Mouse (Mus musculus) adrenal gland, adult 2 months (tissue): Measurements from ENCODE around the gene Rsrc1. TPM values are rescaled to one million over a fixed set of nuclear protein-coding genes. Genes with fewer than 3 reads are reported as not detected.

ENCODE experiments used
- DNase-seq: peaks from one replicate; pipeline ENCODE4 v3.0.0; 2021
- polyA plus RNA-seq: library from polyadenylated mRNA; depleted of rRNA; stranded (reverse); fragments of >200 nt; gene quantifications from 2 replicates; pipeline ENCODE4 v1.2.3, GENCODE M21; 2012
- total RNA-seq, 2 experiments: library from RNA; stranded (reverse); gene quantifications; 2 replicates each; pipeline ENCODE4 v1.2.3; 2021

Gene Rsrc1
- total and polyA plus RNA-seq, 3 experiments = 2.2 to 33.8 (median 32.0) TPM

- no peak for DNase-seq
Measured at GRCm38 (mm10) chr3:67279781-67280180, 298.6 kb downstream of the Rsrc1 start.

GRCm38 (mm10) chr3:67280247-67280646 lies 299.1 kb downstream of the Rsrc1 start:
- no peak for DNase-seq

DNA sequence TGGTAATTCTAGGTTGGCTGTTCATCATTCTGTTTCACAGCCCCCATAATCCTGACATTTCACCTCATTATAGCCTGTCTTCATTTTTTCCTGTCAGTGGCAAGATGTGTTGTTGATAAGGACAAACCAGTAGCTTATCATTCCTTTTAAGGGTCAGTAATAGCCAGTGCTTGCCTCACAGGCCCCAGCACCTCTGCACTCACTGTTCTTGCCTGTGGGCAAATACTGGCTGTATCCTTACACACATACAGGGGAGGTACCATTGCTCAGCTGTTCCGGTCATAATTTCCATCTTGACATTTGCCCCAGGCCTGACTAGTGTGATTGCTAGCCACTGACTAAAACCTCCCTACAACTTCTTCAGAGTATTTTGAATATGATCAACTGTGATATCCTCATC lies 302.8 kb downstream of the Rsrc1 start:
- peak; percentile 24 for DNase-seq

- DNase-seq = peak; percentile 12
Measured at GRCm38 (mm10) chr3:67284848-67285247, 303.7 kb downstream of the Rsrc1 start.

DNA sequence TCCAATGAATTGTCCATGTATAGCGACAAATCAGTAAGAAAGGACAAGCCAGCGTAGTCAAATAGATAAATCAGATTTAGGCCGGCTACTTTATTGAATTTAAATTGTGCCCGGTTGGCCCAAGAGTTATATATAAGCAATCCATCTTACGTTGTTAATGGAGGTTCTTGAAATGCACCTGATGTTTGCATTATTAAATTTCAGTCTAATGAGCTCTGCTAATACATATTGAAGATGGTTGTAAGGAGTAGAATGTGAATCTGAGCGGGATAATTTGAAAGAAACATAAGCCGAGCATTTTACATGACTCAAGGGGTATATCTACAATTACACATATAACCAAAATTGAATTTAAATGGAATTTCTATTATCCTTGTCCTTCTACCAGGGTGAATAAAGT lies 307.5 kb downstream of the Rsrc1 start:
- no peak for DNase-seq

GRCm38 (mm10) chr3:67289482-67289881 lies 308.3 kb downstream of the Rsrc1 start:
- no peak for DNase-seq

- no peak for DNase-seq
Measured at GRCm38 (mm10) chr3:67308725-67309124, 327.5 kb downstream of the Rsrc1 start.

GRCm38 (mm10) chr3:67309644-67310311 lies 328.6 kb downstream of the Rsrc1 start:
- DNase-seq = no peak

DNA sequence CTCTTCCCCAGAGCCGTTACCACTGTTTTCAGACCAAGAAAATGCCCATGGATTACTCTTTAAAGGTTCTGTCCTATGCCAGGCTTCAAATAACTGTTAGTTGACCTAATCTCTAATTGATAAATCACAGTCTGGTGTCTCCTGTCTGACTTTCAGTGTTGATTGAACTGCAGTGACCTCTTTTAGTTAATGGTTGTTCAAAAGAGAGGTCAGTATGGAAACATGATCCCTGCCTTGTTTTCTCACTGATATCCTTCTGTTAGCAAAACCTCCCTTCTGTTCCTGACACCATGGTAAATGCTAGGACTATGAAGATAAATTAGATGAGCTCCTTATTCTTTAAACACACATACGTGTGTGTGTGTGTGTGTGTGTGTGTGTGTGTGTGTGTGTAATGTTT lies 330.2 kb downstream of the Rsrc1 start:
- DNase-seq = no peak

DNA sequence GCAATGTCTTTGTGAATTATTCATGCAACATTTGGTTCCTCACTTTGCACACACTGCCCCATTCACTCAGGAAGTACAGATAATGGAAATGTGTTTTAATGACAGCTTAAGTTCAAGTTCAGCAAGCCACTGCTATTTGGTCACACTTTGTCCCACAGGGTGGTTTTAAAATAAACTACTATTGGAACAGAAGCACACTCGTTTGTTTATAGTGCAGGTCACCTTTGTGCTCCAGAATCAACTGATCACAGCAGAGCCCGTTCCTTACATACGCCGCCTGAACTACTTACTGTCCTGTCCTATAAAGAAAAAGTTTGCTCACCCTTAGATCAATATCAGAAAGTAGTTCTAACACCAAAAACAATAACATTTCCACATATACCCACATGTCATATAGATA lies 341.2 kb downstream of the Rsrc1 start:
- DNase-seq = no peak

DNA sequence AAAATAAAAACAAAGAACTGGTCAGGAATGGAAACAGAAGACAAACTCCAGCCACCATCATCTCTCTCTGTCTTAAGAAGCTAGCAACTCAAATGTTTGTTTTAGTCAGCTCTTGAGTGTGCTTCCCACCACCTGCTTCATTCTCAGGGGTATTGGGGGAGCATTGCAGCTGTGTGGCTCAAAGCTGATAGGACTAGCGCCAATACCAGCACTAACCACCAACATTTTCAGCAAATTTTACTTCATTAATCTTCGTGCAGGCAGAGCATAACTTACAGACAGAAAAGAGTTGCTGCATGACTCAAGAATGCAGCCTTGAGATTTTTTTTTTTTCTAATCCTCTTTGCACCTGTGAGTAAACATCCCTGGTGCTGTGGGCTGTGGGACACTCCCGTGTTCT lies 358.4 kb downstream of the Rsrc1 start:
- DNase-seq = no peak

- no peak for DNase-seq
Measured at GRCm38 (mm10) chr3:67340921-67341320, 359.7 kb downstream of the Rsrc1 start.

DNA sequence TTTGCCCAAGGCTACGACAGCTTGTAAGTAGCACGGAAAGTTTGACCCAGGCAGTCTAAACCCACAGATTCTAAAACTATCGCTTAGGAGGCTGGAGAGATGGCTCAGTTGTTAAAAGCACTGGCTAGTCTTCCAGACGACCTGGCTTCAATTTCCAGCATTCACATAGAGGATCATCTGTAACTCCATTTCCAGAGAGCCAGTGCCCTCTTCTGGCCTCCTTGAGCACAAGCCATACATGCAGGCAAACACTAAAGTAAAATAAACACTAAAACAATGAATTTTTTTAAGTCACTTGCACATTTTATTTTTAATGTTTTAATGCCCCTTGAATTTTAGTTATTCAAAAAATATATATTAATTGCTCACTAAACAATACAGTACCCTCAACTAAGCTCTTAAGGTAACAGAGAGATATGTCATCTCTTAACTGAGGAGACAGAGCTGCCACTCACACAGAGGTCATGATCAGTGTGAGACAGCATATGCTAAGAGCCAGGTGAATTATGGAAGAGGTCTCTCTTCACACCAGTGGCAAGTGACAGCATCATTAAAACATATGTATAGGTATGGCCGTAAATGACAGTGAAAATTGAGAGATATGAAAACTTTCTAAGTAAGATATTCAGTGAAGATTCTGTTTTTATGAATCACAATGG lies 361.9 kb downstream of the Rsrc1 start:
- DNase-seq = no peak

DNA sequence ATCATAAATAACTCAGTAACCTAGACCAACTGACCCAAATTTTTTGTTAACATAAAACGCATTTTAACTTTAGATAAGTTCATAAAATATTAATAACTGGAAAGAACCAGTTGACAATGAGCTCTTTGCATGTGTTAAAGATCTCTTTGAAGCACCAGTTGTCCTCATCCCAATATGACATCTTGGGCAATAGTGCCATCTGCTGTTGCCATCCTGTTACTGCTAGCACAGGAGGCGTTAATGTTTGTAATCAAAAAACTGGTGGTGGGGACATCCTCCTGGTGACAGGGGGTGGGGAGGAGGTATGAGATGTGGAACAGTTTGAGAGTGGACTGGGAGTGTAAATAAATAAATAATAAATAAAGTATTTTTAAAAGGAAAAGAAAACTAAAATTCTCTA lies 363.4 kb downstream of the Rsrc1 start:
- DNase-seq = peak; percentile 39

GRCm38 (mm10) chr3:67346674-67347073 lies 365.5 kb downstream of the Rsrc1 start:
- DNase-seq = no peak

DNA sequence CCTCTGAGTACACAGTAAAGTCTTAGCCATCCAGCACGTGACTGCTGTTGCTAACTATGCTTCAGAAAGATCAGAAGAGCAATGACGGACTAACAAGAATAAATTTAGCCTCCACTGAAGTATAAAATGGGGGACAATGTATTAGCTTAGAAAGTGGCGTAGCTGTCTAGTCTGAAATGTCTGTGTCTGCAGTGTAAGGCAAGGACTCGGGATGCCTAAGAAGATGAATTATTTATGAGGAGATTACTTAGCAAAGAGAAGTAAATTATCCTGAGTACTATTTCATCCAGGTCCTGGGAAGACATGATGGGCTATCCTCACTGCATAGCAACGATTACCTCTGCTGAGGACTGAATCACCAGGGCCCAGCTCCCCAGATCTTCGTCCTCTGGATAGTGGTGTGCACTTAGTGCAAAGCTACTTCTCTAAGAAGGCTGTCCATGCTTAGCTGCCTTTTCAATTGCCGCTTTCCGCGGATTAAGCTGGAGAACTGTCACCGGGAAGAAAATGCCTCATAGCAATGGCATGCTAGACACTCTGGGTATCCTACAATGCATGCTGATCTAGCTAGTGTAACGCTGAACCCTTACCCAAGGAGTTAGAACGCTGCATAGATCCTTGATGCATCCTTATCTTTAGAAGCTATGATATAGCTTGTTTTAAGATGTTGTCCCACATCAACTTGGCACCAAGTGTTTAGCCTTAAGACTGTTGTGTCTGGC lies 370.4 kb downstream of the Rsrc1 start:
- DNase-seq = no peak

- DNase-seq = peak; percentile 38
Measured at GRCm38 (mm10) chr3:67352128-67352762, 371.1 kb downstream of the Rsrc1 start.

DNA sequence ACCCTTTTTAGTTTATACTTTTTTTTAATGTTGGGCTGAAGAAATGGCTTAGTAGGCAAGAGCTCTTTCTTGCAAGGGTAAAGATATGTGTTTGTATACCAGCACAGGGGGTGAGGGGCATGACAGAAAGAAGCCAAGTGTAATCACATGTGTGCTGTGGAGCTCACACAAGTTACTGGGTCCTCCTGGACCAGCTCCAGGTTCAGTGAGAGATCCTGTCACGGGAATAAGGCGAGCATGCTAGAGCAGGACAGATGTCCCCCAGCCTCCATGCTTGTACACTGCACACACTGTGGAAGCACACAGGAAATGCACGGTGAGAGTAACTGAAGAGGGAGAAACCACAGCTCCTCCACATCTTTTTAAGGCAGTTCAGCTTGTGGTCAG lies 371.6 kb downstream of the Rsrc1 start:
- DNase-seq = no peak

- DNase-seq = no peak
Measured at GRCm38 (mm10) chr3:67358376-67358775, 377.2 kb downstream of the Rsrc1 start.

GRCm38 (mm10) chr3:67366087-67366892 lies 385.1 kb downstream of the Rsrc1 start:
- DNase-seq = no peak

DNA sequence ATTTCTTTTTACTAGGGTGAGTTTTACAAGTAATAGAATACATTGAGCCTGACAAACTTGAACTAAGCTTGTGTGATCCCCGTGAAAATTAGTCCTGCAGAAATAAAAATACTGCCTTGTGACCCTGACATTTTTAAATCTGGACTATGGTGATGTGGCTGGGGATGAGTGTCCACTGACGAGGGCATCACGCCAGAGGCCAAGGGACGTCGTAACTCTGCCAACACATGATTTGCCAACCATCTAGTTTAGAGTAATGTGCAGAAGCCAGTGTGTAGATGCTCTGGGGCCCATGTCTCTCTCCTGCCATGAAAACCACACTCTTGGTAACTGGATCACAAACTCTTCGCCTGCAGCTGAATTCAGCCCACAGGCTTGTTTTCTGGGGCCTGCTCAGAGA lies 386.3 kb downstream of the Rsrc1 start:
- peak; percentile 88 for DNase-seq
